20 mouse cellular contexts compared by ENCODE assay signal in the genomic region with DNA sequence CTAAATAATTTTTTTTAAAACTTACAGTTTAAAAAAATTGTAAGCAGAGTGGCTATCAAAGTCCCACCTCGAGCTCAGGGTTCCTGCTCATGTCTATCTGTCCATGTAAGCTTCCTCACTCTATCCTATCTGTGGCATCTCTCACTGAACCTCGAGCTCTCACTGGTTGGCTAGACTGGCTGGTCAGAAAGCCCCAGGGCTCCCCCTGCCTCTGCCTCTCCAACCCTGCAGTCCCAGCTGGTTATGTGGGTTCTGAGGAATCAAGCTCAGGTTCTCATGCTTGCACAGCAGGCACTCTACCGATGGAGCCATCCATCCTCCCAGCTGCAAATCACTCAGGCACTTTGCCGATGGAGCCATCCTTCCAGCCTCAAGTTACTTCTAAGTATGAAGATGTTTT. TPM values are rescaled to one million over a fixed set of nuclear protein-coding genes. Genes with fewer than 3 reads are reported as not detected.
DNase-seq lines count a peak whose midpoint lies in the region; ATAC-seq lines count a peak whose summit lies in the region.
"Had no signal": no experiment of that assay in that cellular context is flagged by ENCODE, and none has a peak within 500 bp of the region (broad histone marks: within the 10 kb centered on the region; RNA-seq: fewer than 3 reads in every experiment).

No protein-coding gene starts in this region.

- ATAC-seq in megakaryocyte, adult 5-6 weeks (ENCODE audit: poor library complexity, severe bottlenecking), result no peak
- peak; percentile 63 for ATAC-seq in common myeloid progenitor, adult 5-6 weeks (replicated peaks; ENCODE audit: low read depth, poor library complexity, severe bottlenecking)
- ATAC-seq: activated CD4-positive, CD25-positive, alpha-beta regulatory T cell, adult 4 months; forebrain, embryonic 16.5 days had no signal

- intact Hi-C loops in heart, postnatal 10 days (cut with DNase I), result no loop called here

- H3K4me1 ChIP-seq in megakaryocyte, embryonic 14.5 days, result peaks cover 12% of the 10 kb centered on the region
- H3K4me1 ChIP-seq: embryonic facial prominence, embryonic 13.5 days; forebrain, embryonic 12.5 days; heart, embryonic 12.5 days; hindbrain, embryonic 15.5 days had no signal

- no peaks in the 10 kb centered on the region for H3K36me3 ChIP-seq in megakaryocyte, embryonic 14.5 days (replicated peaks; ENCODE audit: low read length)
- H3K36me3 ChIP-seq: embryonic facial prominence, embryonic 13.5 days; forebrain, embryonic 12.5 days; heart, embryonic 12.5 days; hindbrain, embryonic 15.5 days had no signal

- H3K9me3 ChIP-seq in megakaryocyte, embryonic 14.5 days, result no peaks in the 10 kb centered on the region
- H3K9me3 ChIP-seq: embryonic facial prominence, embryonic 13.5 days; forebrain, embryonic 12.5 days; heart, embryonic 12.5 days; hindbrain, embryonic 15.5 days had no signal

- peak overlapping the region; percentile 1 for H3K4me3 ChIP-seq in megakaryocyte, embryonic 14.5 days (replicated peaks)
- H3K4me3 ChIP-seq: embryonic facial prominence, embryonic 13.5 days; forebrain, embryonic 12.5 days; heart, adult 2 months; heart, embryonic 12.5 days; hindbrain, embryonic 15.5 days had no signal

- peak; percentile 58 for DNase-seq in heart, adult 11 months
- no peak for DNase-seq in heart, postnatal 10 days
- no peak for DNase-seq in retina, postnatal 1 day
- DNase-seq in cerebellum, adult 9-10 months, result no peak
- DNase-seq in adrenal gland, postnatal 36 days, result no peak
- DNase-seq: adrenal gland, postnatal 14 days; cerebellum, adult 18-20 months; cerebellum, postnatal 14 days; gastrocnemius, postnatal 10 days; heart, adult 2 months; heart, postnatal 36 days had no signal

- no peaks in the 10 kb centered on the region for H3K27me3 ChIP-seq in megakaryocyte, embryonic 14.5 days (replicated peaks)
- H3K27me3 ChIP-seq: embryonic facial prominence, embryonic 13.5 days; forebrain, embryonic 12.5 days; heart, embryonic 12.5 days; hindbrain, embryonic 15.5 days had no signal

RNA-seq across cellular contexts. Expression of gene Azi2, which starts 10.8 kb away (rescaled TPM):
- total RNA-seq in heart, postnatal 10 days (2021), result 10 to 100 TPM; 72.8 to 81.6 TPM
- polyA plus RNA-seq in megakaryocyte, embryonic 14.5 days (2012; ENCODE audit: insufficient read depth, low replicate concordance), result 23.4 and 25.5 TPM in 2 replicates
- 90.0 and 93.6 TPM in 2 replicates for total RNA-seq in megakaryocyte, adult 5-6 weeks (2015)
- 75.7 and 79.5 TPM in 2 replicates for total RNA-seq in megakaryocyte, adult 5-6 weeks (2017)
- 54.8 and 55.5 TPM in 2 replicates for total RNA-seq in common myeloid progenitor, adult 5-6 weeks (2017)
- total RNA-seq in adrenal gland, postnatal 36 days (2021), result 10 to 100 TPM; 68.7 to 78.7 TPM
